16 mouse cellular contexts compared by ENCODE assay signal in genomic region chr16:30443411-30443810, GRCm38 (mm10). TPM values are rescaled to one million over a fixed set of nuclear protein-coding genes. Genes with fewer than 3 reads are reported as not detected.
DNase-seq lines count a peak whose midpoint lies in the region; ATAC-seq and TF ChIP-seq lines count a peak whose summit lies in the region.
"Had no signal": no experiment of that assay in that cellular context is flagged by ENCODE, and none has a peak within 500 bp of the region (broad histone marks: within the 10 kb centered on the region; RNA-seq: fewer than 3 reads in every experiment).

No protein-coding gene starts in this region.

- peak; percentile 87; the same call in 1 of the 2 replicates for ATAC-seq in embryonic facial prominence, embryonic 14.5 days (ENCODE audit: low read depth)
- ATAC-seq in liver, postnatal 0 days, result no peak
- no peak for ATAC-seq in liver, embryonic 11.5 days (replicated peaks; ENCODE audit: low FRiP score)

- H3ac ChIP-seq in myocyte (ENCODE audit: control insufficient read depth, insufficient read length), result no peak overlapping the region

- TF ChIP-seq POLR2A in myocyte (IDR thresholded peaks at IDR 0.05; ENCODE audit: insufficient read length, low read depth), result no peak

- H3K4me3 ChIP-seq in embryonic facial prominence, embryonic 14.5 days (ENCODE audit: low read depth, low read length), result no peak overlapping the region
- H3K4me3 ChIP-seq in embryonic facial prominence, embryonic 10.5 days, result no peak overlapping the region
- H3K4me3 ChIP-seq in liver, postnatal 0 days (ENCODE audit: low read depth, low read length), result no peak overlapping the region
- no peak overlapping the region for H3K4me3 ChIP-seq in liver, embryonic 11.5 days (ENCODE audit: low read depth, low read length)
- H3K4me3 ChIP-seq in myocyte, result no peak overlapping the region
- no peak overlapping the region for H3K4me3 ChIP-seq in layer of hippocampus, adult 2 months
- H3K4me3 ChIP-seq: left cerebral cortex, adult 2 months; liver, embryonic 15.5 days had no signal

- no peaks in the 10 kb centered on the region for H3K9me3 ChIP-seq in embryonic facial prominence, embryonic 14.5 days (ENCODE audit: control insufficient read depth, low read length)
- H3K9me3 ChIP-seq in embryonic facial prominence, embryonic 10.5 days, result no peaks in the 10 kb centered on the region
- H3K9me3 ChIP-seq in liver, postnatal 0 days (ENCODE audit: low read length), result no peaks in the 10 kb centered on the region
- H3K9me3 ChIP-seq in liver, embryonic 11.5 days (ENCODE audit: control insufficient read depth, low read length), result no peaks in the 10 kb centered on the region
- H3K9me3 ChIP-seq: G1E; liver, embryonic 15.5 days had no signal

- H3K27ac ChIP-seq in embryonic facial prominence, embryonic 14.5 days (replicated peaks; ENCODE audit: low read depth, low read length), result no peak overlapping the region
- no peak overlapping the region; the same call in 1 of the 2 replicates for H3K27ac ChIP-seq in embryonic facial prominence, embryonic 10.5 days (replicated peaks)
- H3K27ac ChIP-seq in liver, postnatal 0 days (ENCODE audit: low read depth), result no peak overlapping the region
- H3K27ac ChIP-seq in liver, embryonic 11.5 days (ENCODE audit: low read depth, low read length), result no peak overlapping the region
- no peak overlapping the region for H3K27ac ChIP-seq in layer of hippocampus, adult 2 months
- H3K27ac ChIP-seq: left cerebral cortex, adult 2 months; liver, embryonic 15.5 days had no signal

- peak; percentile 72 for DNase-seq in embryonic facial prominence, embryonic 14.5 days (ENCODE audit: low spot score)
- DNase-seq in embryonic facial prominence, embryonic 10.5 days (ENCODE audit: low spot score), result no peak
- DNase-seq in liver, postnatal 0 days, result peak; percentile 9
- no peak for DNase-seq in liver, embryonic 11.5 days (ENCODE audit: low spot score)
- peak; percentile 49 for DNase-seq in gonadal fat pad, adult 2 months (ENCODE audit: low read depth)
- no peak for DNase-seq in adrenal gland, postnatal 4 days (ENCODE audit: low spot score in 2 of 2)
- no peak for DNase-seq in layer of hippocampus, adult 2 months (ENCODE audit: low spot score in 2 of 2)
- DNase-seq: B cell, adult 2 months; cerebellum, adult 11 months; heart, adult 18-20 months; heart, postnatal 10 days; thymus, postnatal 14 days had no signal

- no peak overlapping the region for H3K4me2 ChIP-seq in embryonic facial prominence, embryonic 14.5 days (ENCODE audit: low read depth, low read length)
- no peak overlapping the region for H3K4me2 ChIP-seq in liver, postnatal 0 days (ENCODE audit: low read depth, low read length)
- H3K4me2 ChIP-seq in liver, embryonic 11.5 days, result no peak overlapping the region
- H3K4me2 ChIP-seq in myocyte (ENCODE audit: low read depth), result no peak overlapping the region
- H3K4me2 ChIP-seq: liver, embryonic 15.5 days had no signal

- no peaks in the 10 kb centered on the region for H3K27me3 ChIP-seq in embryonic facial prominence, embryonic 14.5 days (replicated peaks; ENCODE audit: control insufficient read depth, insufficient read depth, low read length)
- H3K27me3 ChIP-seq in embryonic facial prominence, embryonic 10.5 days (replicated peaks; ENCODE audit: low read depth, poor library complexity, severe bottlenecking), result no peaks in the 10 kb centered on the region
- no peaks in the 10 kb centered on the region for H3K27me3 ChIP-seq in liver, postnatal 0 days (ENCODE audit: insufficient read depth, low read length)
- no peaks in the 10 kb centered on the region for H3K27me3 ChIP-seq in liver, embryonic 11.5 days (replicated peaks; ENCODE audit: control insufficient read depth, insufficient read depth, low read length)
- H3K27me3 ChIP-seq in myocyte (ENCODE audit: control insufficient read depth, insufficient read depth, insufficient read length), result no peaks in the 10 kb centered on the region
- H3K27me3 ChIP-seq: liver, embryonic 15.5 days had no signal

- TF ChIP-seq EP300 in liver, postnatal 0 days (IDR thresholded peaks at IDR 0.05; ENCODE audit: low read depth), result no peak

- H3K4me1 ChIP-seq in embryonic facial prominence, embryonic 14.5 days (ENCODE audit: control insufficient read depth, insufficient read depth, low read length), result 0 out of 2 replicates have a peak, but pooled peaks cover 5% of the 10 kb centered on the region
- peaks cover 6% of the 10 kb centered on the region; the same call in 1 of the 2 replicates for H3K4me1 ChIP-seq in embryonic facial prominence, embryonic 10.5 days
- peaks cover 16% of the 10 kb centered on the region for H3K4me1 ChIP-seq in liver, postnatal 0 days (ENCODE audit: insufficient read depth)
- H3K4me1 ChIP-seq in liver, embryonic 11.5 days (replicated peaks; ENCODE audit: control insufficient read depth, insufficient read depth, low read length), result peaks cover 8% of the 10 kb centered on the region; the same call in 1 of the 2 replicates

- H3K79me2 ChIP-seq in myocyte (ENCODE audit: control insufficient read depth, insufficient read depth), result no peaks in the 10 kb centered on the region

- WGBS in embryonic facial prominence, embryonic 14.5 days, result 36% methylated on average over 8 of the region's 8 CpGs
- 50% methylated on average over 8 of the region's 8 CpGs for WGBS in embryonic facial prominence, embryonic 10.5 days
- WGBS in liver, postnatal 0 days (ENCODE audit: insufficient replicate concordance), result 70% methylated on average over 8 of the region's 8 CpGs
- WGBS in liver, embryonic 11.5 days, result 64% methylated on average over 8 of the region's 8 CpGs

- H3K36me3 ChIP-seq in embryonic facial prominence, embryonic 14.5 days (ENCODE audit: control insufficient read depth, insufficient read depth, low read length), result no peaks in the 10 kb centered on the region
- no peaks in the 10 kb centered on the region for H3K36me3 ChIP-seq in embryonic facial prominence, embryonic 10.5 days (replicated peaks)
- no peaks in the 10 kb centered on the region for H3K36me3 ChIP-seq in liver, postnatal 0 days (replicated peaks; ENCODE audit: insufficient read depth, low read length)
- no peaks in the 10 kb centered on the region for H3K36me3 ChIP-seq in liver, embryonic 11.5 days (ENCODE audit: control insufficient read depth, insufficient read depth, low read length)
- H3K36me3 ChIP-seq in myocyte (ENCODE audit: control insufficient read depth, insufficient read depth), result no peaks in the 10 kb centered on the region
- H3K36me3 ChIP-seq: G1E; liver, embryonic 15.5 days had no signal

- no peak for TF ChIP-seq CTCF in liver, postnatal 0 days (IDR thresholded peaks at IDR 0.05; ENCODE audit: low read depth)
- no peak for TF ChIP-seq CTCF in layer of hippocampus, adult 2 months (conservative IDR thresholded peaks at IDR 0.05)

- H3K9ac ChIP-seq in embryonic facial prominence, embryonic 14.5 days (ENCODE audit: low read depth, low read length), result no peak overlapping the region
- H3K9ac ChIP-seq in liver, postnatal 0 days (replicated peaks), result no peak overlapping the region
- H3K9ac ChIP-seq in liver, embryonic 11.5 days (ENCODE audit: low read depth, low read length), result no peak overlapping the region
- H3K9ac ChIP-seq: liver, embryonic 15.5 days had no signal

TF ChIP-seq in myocyte, 11 proteins besides CTCF, POLR2A, EP300 and RAD21:
- TF ChIP-seq TCF3 (IDR thresholded peaks at IDR 0.05; ENCODE audit: insufficient read length, low read depth) (peak; percentile 24), TCF12 (IDR thresholded peaks at IDR 0.05; ENCODE audit: insufficient read depth, poor library complexity, severe bottlenecking) (peak; percentile 55), MYOD1 (IDR thresholded peaks at IDR 0.05; ENCODE audit: control insufficient read depth in 1 of 3, insufficient read length in 2 of 3, low read depth in 2 of 3) (peak; percentile 13 to 90 (median 80)), MAX (IDR thresholded peaks at IDR 0.05; ENCODE audit: low read depth) (no peak), MYOG (IDR thresholded peaks at IDR 0.05; ENCODE audit: control insufficient read depth in 1 of 3, insufficient read depth in 1 of 3, insufficient read length in 2 of 3, low read depth in 2 of 3) (peak; percentile 60 to 93 (median 67))

RNA-seq across cellular contexts. Expression of gene Atp13a3, which starts 37.6 kb away (rescaled TPM):
- polyA plus RNA-seq in embryonic facial prominence, embryonic 14.5 days (2014; fragmentation: Nextera tagmentation; extraction: Ambion mirVana), result 16.7 and 20.0 TPM in 2 replicates
- polyA plus RNA-seq in embryonic facial prominence, embryonic 10.5 days (2016; fragmentation: Nextera tagmentation; extraction: Ambion mirVana), result 10.3 and 11.4 TPM in 2 replicates
- 9.0 and 9.9 TPM in 2 replicates for polyA plus RNA-seq in liver, postnatal 0 days (2015; fragmentation: Nextera tagmentation; extraction: Ambion mirVana)
- polyA plus RNA-seq in liver, embryonic 11.5 days (2014; fragmentation: Nextera tagmentation; extraction: Ambion mirVana), result 22.6 and 23.0 TPM in 2 replicates
- polyA plus RNA-seq in gonadal fat pad, adult 2 months (2012; rRNA removed), result 22.5 and 23.4 TPM in 2 replicates
- polyA plus RNA-seq in myocyte (2012; fragmentation: generic; extraction: Trizol), result 53.4 TPM
- total RNA-seq in adrenal gland, postnatal 4 days (2021), result 10 to 100 TPM; 59.8 to 65.4 TPM
- total RNA-seq in layer of hippocampus, adult 2 months (2021), result 10 to 100 TPM; 68.2 to 72.4 TPM

Comparison
In these comparisons a context has a peak if more than half of its experiments do, and no peak if none do; other contexts are left out.
1. DNase-seq: peak in embryonic facial prominence, embryonic 14.5 days (single experiment), liver, postnatal 0 days (single experiment) and gonadal fat pad, adult 2 months (single experiment); none in embryonic facial prominence, embryonic 10.5 days (single experiment), liver, embryonic 11.5 days (single experiment), adrenal gland, postnatal 4 days (0 of 2) and layer of hippocampus, adult 2 months (0 of 2).